Mouse (Mus musculus): ENCODE results near the gene Clk3. TPM values are rescaled to one million over a fixed set of nuclear protein-coding genes. Genes with fewer than 3 reads are reported as not detected.
A peak's percentile ranks its signal among the peaks of the same experiment; 100 is the strongest.

Clk3 gene
- polyA plus RNA-seq (2015; fragmentation: Nextera tagmentation; extraction: Ambion mirVana): 65.1 and 65.5 TPM in 2 replicates

DNA sequence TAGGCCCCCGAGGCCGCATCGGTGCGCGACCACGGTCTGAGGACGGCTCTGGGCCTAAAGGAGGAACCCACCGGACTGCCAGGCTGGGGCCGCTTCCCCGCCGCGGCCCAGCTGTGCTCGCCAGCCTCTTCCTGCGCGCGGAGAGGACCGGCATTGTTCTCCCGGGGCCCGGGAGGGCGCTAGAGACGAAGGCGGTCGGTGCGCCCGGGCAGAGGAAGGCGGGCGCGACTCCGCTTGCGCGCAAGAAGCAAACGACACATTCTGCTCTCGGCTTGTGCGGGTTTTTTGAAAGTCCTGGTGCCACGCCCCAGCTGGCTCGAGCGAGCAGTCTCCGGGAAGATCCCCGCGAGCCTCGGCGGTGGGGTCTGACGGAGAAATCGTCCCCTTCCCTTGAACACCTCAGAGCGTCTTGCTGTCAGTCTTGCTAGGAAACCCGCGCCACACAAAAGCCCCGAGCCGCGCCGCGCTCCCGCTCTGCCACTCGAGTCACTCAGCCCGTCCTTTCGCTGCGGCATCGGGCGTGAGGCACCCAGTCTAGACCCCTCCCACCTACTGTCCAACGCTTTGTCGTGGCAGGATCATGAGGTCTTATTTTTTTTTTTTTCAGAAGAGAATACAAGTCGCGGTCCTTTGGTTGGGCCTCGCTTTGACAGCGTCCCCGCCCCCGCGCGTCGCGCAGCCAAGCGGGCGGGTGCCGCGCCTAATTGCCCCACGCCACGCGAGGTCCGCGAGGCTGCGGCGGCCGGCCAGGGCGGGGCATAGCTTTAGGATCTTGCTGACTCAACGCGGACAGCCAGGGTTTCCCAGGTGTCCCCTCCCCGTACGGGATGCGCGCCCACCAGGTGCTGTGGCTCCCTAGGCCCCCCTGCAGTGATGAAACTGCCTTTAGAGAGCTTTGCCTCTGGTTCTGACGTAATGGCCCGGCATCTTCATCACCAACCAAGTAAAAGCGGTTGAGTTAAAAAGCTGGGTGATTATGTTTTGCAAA, at the start of gene Clk3:
Gene Clk3, minus strand, starts transcription at position 497 of the 988 bp plus-strand sequence.
- Histone ChIP-seq H3K4me1 (ENCODE audit: insufficient read depth, low read depth, low read length) (peaks cover 23% of the 10 kb centered on the region), H3K27me3 (replicated peaks; ENCODE audit: insufficient read depth, low read length) (no peaks in the 10 kb centered on the region), H3K4me3 (ENCODE audit: low read depth, low read length) (peak within 1 kb of the TSS; percentile 93), H3K9me3 (ENCODE audit: low read length) (no peaks in the 10 kb centered on the region), H3K9ac (replicated peaks; ENCODE audit: low read depth) (peak within 1 kb of the TSS; percentile 97), H3K4me2 (replicated peaks; ENCODE audit: low read depth, low read length) (peak within 1 kb of the TSS; percentile 79), H3K27ac (ENCODE audit: low read length) (peak within 1 kb of the TSS; percentile 97), H3K36me3 (ENCODE audit: insufficient read depth, low read length) (peaks cover 5% of the 10 kb centered on the region; the same call in 1 of the 2 replicates)
- WGBS: 2% methylated on average over 91 of the region's 93 CpGs
- DNase-seq (ENCODE audit: low spot score): peak; percentile 89
- peak; percentile 44 for ATAC-seq
- TF ChIP-seq EP300 (IDR thresholded peaks at IDR 0.05) (no peak), CTCF (IDR thresholded peaks at IDR 0.05) (peak; percentile 44)

DNA sequence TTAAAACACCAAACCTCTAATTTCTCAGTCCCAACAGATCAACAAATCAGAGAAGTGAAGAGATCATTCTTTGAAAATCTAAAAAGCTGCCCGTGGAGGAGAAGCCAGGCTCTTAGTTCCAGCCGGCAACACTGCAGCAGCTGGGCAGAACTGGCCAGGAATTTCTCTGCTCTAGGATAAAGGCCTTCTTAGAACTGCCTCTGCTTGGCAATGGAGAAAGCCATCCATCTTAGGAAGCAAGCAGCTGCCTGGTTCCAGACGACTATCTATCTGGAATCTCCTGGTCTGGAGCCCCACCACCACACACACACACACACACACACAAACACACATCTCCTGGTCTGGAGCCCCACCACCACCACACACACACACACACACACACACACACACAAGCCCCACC, 49.2 kb upstream of the Clk3 start:
- Histone ChIP-seq H3K36me3 (ENCODE audit: insufficient read depth, low read length) (no peaks in the 10 kb centered on the region), H3K4me3 (ENCODE audit: low read depth, low read length) (no peak overlapping the region), H3K4me1 (ENCODE audit: insufficient read depth, low read depth, low read length) (peaks cover 12% of the 10 kb centered on the region; the same call in 1 of the 2 replicates), H3K27me3 (replicated peaks; ENCODE audit: insufficient read depth, low read length) (no peaks in the 10 kb centered on the region), H3K9me3 (ENCODE audit: low read length) (no peaks in the 10 kb centered on the region), H3K27ac (ENCODE audit: low read length) (no peak overlapping the region), H3K4me2 (replicated peaks; ENCODE audit: low read depth, low read length) (no peak overlapping the region), H3K9ac (replicated peaks; ENCODE audit: low read depth) (no peak overlapping the region)
- ATAC-seq (no peak), DNase-seq (ENCODE audit: low spot score) (peak; percentile 17)
- TF ChIP-seq CTCF (IDR thresholded peaks at IDR 0.05) (no peak), EP300 (IDR thresholded peaks at IDR 0.05) (no peak)
- WGBS: 39% methylated on average over 3 of the region's 3 CpGs

DNA sequence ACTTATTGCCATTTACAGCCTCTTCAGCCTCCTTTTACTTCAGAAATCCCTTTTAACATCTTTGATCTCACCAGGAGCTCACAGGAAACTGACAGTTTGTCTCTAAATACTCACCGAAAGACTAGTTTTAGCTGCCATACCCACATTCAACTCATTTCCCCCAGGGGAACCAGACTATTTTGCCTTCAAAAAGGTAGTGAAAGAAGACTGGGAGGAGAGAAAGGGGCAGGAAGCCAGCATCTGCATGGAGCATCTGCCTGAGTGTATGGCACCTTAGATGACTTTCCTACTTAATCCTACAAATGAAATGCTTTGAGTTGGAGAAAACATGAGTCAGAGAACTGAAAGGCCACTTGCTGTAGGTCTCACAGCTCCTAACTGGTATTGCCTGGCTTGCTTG, 48.4 kb upstream of the Clk3 start:
- Histone ChIP-seq H3K9me3 (ENCODE audit: low read length) (no peaks in the 10 kb centered on the region), H3K36me3 (ENCODE audit: insufficient read depth, low read length) (no peaks in the 10 kb centered on the region), H3K4me1 (ENCODE audit: insufficient read depth, low read depth, low read length) (peaks cover 12% of the 10 kb centered on the region; the same call in 1 of the 2 replicates), H3K27me3 (replicated peaks; ENCODE audit: insufficient read depth, low read length) (no peaks in the 10 kb centered on the region), H3K27ac (ENCODE audit: low read length) (no peak overlapping the region), H3K4me2 (replicated peaks; ENCODE audit: low read depth, low read length) (no peak overlapping the region), H3K9ac (replicated peaks; ENCODE audit: low read depth) (no peak overlapping the region), H3K4me3 (ENCODE audit: low read depth, low read length) (no peak overlapping the region)
- ATAC-seq (no peak), DNase-seq (ENCODE audit: low spot score) (no peak)
- 53% methylated on average over 1 of the region's 1 CpGs for WGBS
- TF ChIP-seq CTCF (IDR thresholded peaks at IDR 0.05): no peak
- TF ChIP-seq EP300 (IDR thresholded peaks at IDR 0.05): no peak

DNA sequence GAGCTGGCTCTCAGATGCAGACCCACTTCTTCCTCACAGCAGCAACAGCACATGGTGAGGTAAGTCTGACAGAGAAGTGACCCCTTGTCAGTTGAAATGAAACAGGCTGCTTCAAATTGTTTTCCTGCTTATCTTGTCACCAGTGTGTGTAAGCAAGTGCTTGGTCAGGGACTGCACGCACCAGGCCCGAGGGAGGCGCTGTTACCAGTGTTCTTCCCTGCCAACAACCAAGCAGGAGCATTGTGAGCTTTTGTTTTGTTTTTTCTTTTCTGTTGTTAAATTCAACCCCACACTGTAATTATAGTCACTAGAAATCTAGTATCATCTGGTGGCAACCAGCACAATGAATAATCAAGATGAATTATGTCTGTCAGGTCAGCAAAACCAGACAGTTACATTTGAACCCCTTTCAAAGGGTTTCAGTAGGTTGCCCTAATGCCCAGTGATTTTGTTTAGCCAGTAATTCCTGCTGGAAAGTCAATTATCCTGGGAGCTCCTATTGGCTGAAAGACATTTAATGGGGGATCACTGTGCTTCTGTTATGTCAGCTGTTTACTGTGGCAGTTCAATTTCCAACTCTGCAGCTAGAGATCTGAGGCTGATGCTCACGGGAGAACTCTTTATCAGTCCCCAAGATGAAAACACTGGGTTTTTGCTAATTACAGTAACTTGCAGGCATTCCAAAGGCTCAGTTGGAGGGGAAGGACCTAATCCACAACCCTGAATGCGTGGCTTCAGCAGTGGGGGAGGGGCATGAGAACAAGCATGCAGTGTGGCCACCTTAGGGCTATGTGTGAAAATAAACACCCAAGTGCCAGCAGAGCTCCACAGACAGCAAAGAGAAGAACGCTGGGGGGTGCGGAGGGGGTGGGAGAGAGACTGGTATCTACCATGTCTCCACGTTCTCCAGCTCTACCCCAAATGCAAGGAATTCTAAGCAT, 46.4 kb upstream of the Clk3 start:
- ATAC-seq (no peak), DNase-seq (ENCODE audit: low spot score) (no peak)
- H3K9ac ChIP-seq (replicated peaks; ENCODE audit: low read depth): no peak overlapping the region
- no peaks in the 10 kb centered on the region for H3K27me3 ChIP-seq (replicated peaks; ENCODE audit: insufficient read depth, low read length)
- no peaks in the 10 kb centered on the region for H3K36me3 ChIP-seq (ENCODE audit: insufficient read depth, low read length)
- no peak overlapping the region for H3K4me3 ChIP-seq (ENCODE audit: low read depth, low read length)
- peaks cover 6% of the 10 kb centered on the region; the same call in 1 of the 2 replicates for H3K4me1 ChIP-seq (ENCODE audit: insufficient read depth, low read depth, low read length)
- no peak for TF ChIP-seq EP300 (IDR thresholded peaks at IDR 0.05)
- TF ChIP-seq CTCF (IDR thresholded peaks at IDR 0.05): no peak
- 56% methylated on average over 8 of the region's 8 CpGs for WGBS
- H3K9me3 ChIP-seq (ENCODE audit: low read length): no peaks in the 10 kb centered on the region
- no peak overlapping the region for H3K4me2 ChIP-seq (replicated peaks; ENCODE audit: low read depth, low read length)
- no peak overlapping the region for H3K27ac ChIP-seq (ENCODE audit: low read length)

DNA sequence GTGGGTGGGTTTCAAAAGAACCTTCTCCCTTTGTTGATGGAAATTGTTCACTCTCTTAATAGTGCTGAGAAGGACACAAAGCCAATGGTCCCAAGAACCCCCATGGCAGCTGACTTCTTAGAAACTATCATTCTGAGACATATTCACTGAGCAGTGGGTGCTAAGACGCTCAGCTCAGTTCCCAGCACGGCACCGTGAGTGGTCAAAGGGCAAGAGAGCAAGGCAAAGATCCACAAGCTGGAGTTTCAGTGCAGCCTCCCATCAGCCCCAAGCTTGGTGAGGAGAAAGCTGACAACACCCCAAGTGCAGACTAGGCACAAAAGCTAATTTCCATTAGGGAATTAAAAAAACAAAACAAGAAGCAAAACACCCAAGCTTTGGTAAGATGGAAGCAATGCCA, 45.0 kb upstream of the Clk3 start:
- WGBS: 73% methylated on average over 3 of the region's 3 CpGs
- DNase-seq (ENCODE audit: low spot score) (no peak), ATAC-seq (no peak)
- TF ChIP-seq EP300 (IDR thresholded peaks at IDR 0.05): no peak
- TF ChIP-seq CTCF (IDR thresholded peaks at IDR 0.05): no peak
- Histone ChIP-seq H3K9me3 (ENCODE audit: low read length) (no peaks in the 10 kb centered on the region), H3K4me1 (ENCODE audit: insufficient read depth, low read depth, low read length) (no peaks in the 10 kb centered on the region), H3K4me2 (replicated peaks; ENCODE audit: low read depth, low read length) (no peak overlapping the region), H3K27me3 (replicated peaks; ENCODE audit: insufficient read depth, low read length) (no peaks in the 10 kb centered on the region), H3K4me3 (ENCODE audit: low read depth, low read length) (no peak overlapping the region), H3K9ac (replicated peaks; ENCODE audit: low read depth) (no peak overlapping the region), H3K36me3 (ENCODE audit: insufficient read depth, low read length) (no peaks in the 10 kb centered on the region), H3K27ac (ENCODE audit: low read length) (no peak overlapping the region)

Measured in lung, postnatal 0 days (tissue).